Mouse (Mus musculus) ES-E14 (cell line): ENCODE measurements around the gene Cxcr5. TPM values are rescaled to one million over a fixed set of nuclear protein-coding genes. Genes with fewer than 3 reads are reported as not detected.
A peak's percentile ranks its signal among the peaks of the same experiment; 100 is the strongest.

ENCODE experiments used
- DNase-seq: peaks from one replicate; pipeline ENCODE4 v3.0.0-alpha.2; 2013; ENCODE audit warnings: low read depth, low spot score
- H3K27ac ChIP-seq: 2 replicates; pipeline ENCODE4 v1.5.1; 2012; ENCODE audit warnings: low read depth, mild to moderate bottlenecking, low read length, moderate library complexity, mixed read lengths; ENCODE audit not compliant: poor library complexity, insufficient read depth, severe bottlenecking
- H3K36me3 ChIP-seq: 2 replicates; pipeline ENCODE4 v1.6.1; 2012; ENCODE audit warnings: mild to moderate bottlenecking, low read length, moderate library complexity, mixed read lengths; ENCODE audit not compliant: control insufficient read depth, poor library complexity, insufficient read depth, severe bottlenecking
- H3K4me1 ChIP-seq, 2 experiments: fragments of 150-350 bp in 1 of 2; sonication (generic) in 1 of 2; 2 replicates each; pipeline ENCODE4 v1.6.1; 2012; ENCODE audit warnings: low read length in 2 of 2, mild to moderate bottlenecking in 1 of 2, mixed read lengths in 1 of 2; ENCODE audit not compliant: control insufficient read depth in 2 of 2, insufficient read depth in 2 of 2, poor library complexity in 1 of 2
- H3K4me3 ChIP-seq, 2 experiments: fragments of 150-350 bp in 1 of 2; sonication (generic) in 1 of 2; 2 replicates each; pipeline ENCODE4 v1.5.1; 2012; ENCODE audit warnings: low read length in 2 of 2, low read depth in 1 of 2, mild to moderate bottlenecking in 1 of 2, mixed read lengths in 1 of 2; ENCODE audit not compliant: insufficient read depth in 1 of 2, poor library complexity in 1 of 2, severe bottlenecking in 1 of 2
- H3K9ac ChIP-seq: 2 replicates; pipeline ENCODE4 v1.6.1; 2012; ENCODE audit warnings: low read depth, mild to moderate bottlenecking, low read length, mixed read lengths; ENCODE audit not compliant: poor library complexity, insufficient read depth, severe bottlenecking
- H3K9me3 ChIP-seq: fragments of 150-350 bp; sonication (generic); 2 replicates; pipeline ENCODE4 v1.6.1; 2012; ENCODE audit warnings: low read depth, mild to moderate bottlenecking, low read length; ENCODE audit not compliant: control insufficient read depth, insufficient read depth
- CHD2 ChIP-seq: IDR thresholded peaks from 2 replicates; pipeline ENCODE4 v1.6.1; 2014; ENCODE audit warnings: mild to moderate bottlenecking, low read depth, low read length, inconsistent platforms
- HCFC1 ChIP-seq: IDR thresholded peaks from 2 replicates; pipeline ENCODE4 v1.6.1; 2012; ENCODE audit warnings: low read length, inconsistent platforms, borderline replicate concordance; ENCODE audit not compliant: insufficient read depth
- MAFK ChIP-seq: IDR thresholded peaks from 2 replicates; pipeline ENCODE4 v1.6.1; 2014; ENCODE audit warnings: mild to moderate bottlenecking, low read depth, low read length, inconsistent platforms; ENCODE audit not compliant: insufficient read depth
- ZC3H11A ChIP-seq: IDR thresholded peaks from 2 replicates; pipeline ENCODE4 v1.6.1; 2012; ENCODE audit warnings: low read depth, mild to moderate bottlenecking, inconsistent platforms, low read length, borderline replicate concordance
- ZNF384 ChIP-seq: IDR thresholded peaks from 2 replicates; pipeline ENCODE4 v1.6.1; 2012; ENCODE audit warnings: low read depth, low read length, inconsistent platforms
- in situ Hi-C, 2 experiments: fragments of 600-800 bp; cut with MboI; formaldehyde crosslinking; loops; one replicate each; pipeline ENCODE4 v1.15.1; 2025; ENCODE audit warnings: low sequenced_read_pairs in 2 of 2, inconsistent platforms in 1 of 2; ENCODE audit not compliant: unreplicated experiment in 2 of 2
- total RNA-seq: library from RNA; depleted of rRNA; stranded (reverse); fragments of 300-350 nt; gene quantifications from 2 replicates; pipeline ENCODE4 v1.2.3, GENCODE M21; 2012

Gene Cxcr5
- total RNA-seq, 1 experiment: 0.31 TPM

GRCm38 (mm10) chr9:44602766-44603165, 41.1 kb upstream of the Cxcr5 start:
- Histone ChIP-seq H3K4me3 (0 out of 4 replicates have a peak overlapping the region, but pooled peaks of 1 of the 2 experiments have one; percentile 85), H3K9me3 (no peaks in the 10 kb centered on the region), H3K4me1 (peaks cover 5 to 21% of the 10 kb centered on the region in 2 experiments; a peak in 3 of 4 replicates), H3K36me3 (peaks cover 3% of the 10 kb centered on the region), H3K9ac (peak overlapping the region; percentile 34; the same call in 1 of the 2 replicates), H3K27ac (peak overlapping the region; percentile 23; the same call in 1 of the 2 replicates)
- in situ Hi-C loops: no loop called here
- DNase-seq: no peak
- TF ChIP-seq CHD2 (no peak), HCFC1 (no peak), MAFK (no peak), ZC3H11A (no peak)

- Histone ChIP-seq H3K9me3 (no peaks in the 10 kb centered on the region), H3K9ac (no peak overlapping the region), H3K27ac (no peak overlapping the region), H3K4me3 (no peak overlapping the region), H3K36me3 (no peaks in the 10 kb centered on the region), H3K4me1 (peaks cover 14 to 22% of the 10 kb centered on the region in 2 experiments)
- in situ Hi-C loops: no loop called here
- no peak for DNase-seq
- TF ChIP-seq ZNF384 (no peak), CHD2 (no peak), ZC3H11A (no peak), HCFC1 (no peak), MAFK (no peak)
Measured at GRCm38 (mm10) chr9:44600801-44601200, 39.1 kb upstream of the Cxcr5 start.

GRCm38 (mm10) chr9:44599616-44600015, 37.9 kb upstream of the Cxcr5 start:
- no peak for DNase-seq
- Histone ChIP-seq H3K9me3 (no peaks in the 10 kb centered on the region), H3K36me3 (no peaks in the 10 kb centered on the region), H3K9ac (no peak overlapping the region), H3K4me1 (peaks cover 14 to 24% of the 10 kb centered on the region in 2 experiments), H3K4me3 (peak overlapping the region in 1 of 2 experiments; percentile 58; a peak in 1 of 4 replicates), H3K27ac (peak overlapping the region; percentile 15; the same call in 1 of the 2 replicates)
- TF ChIP-seq ZC3H11A: no peak
- in situ Hi-C loops: no loop called here

- no peaks in the 10 kb centered on the region for H3K36me3 ChIP-seq
- TF ChIP-seq ZNF384: no peak
- TF ChIP-seq CHD2: 0 out of 2 replicates have a peak, but pooled peaks have one; percentile 25
- H3K9ac ChIP-seq: peak overlapping the region; percentile 23; the same call in 1 of the 2 replicates
- peak overlapping the region; percentile 13 to 58; a peak in 3 of 4 replicates for H3K4me3 ChIP-seq
- in situ Hi-C loops: no loop called here
- peaks cover 14 to 27% of the 10 kb centered on the region in 2 experiments for H3K4me1 ChIP-seq
- peak overlapping the region; percentile 26; the same call in 1 of the 2 replicates for H3K27ac ChIP-seq
- no peaks in the 10 kb centered on the region for H3K9me3 ChIP-seq
- no peak for DNase-seq
Measured at GRCm38 (mm10) chr9:44598899-44599495, 37.3 kb upstream of the Cxcr5 start.

- no peak overlapping the region for H3K4me3 ChIP-seq
- no peak for DNase-seq
- H3K9ac ChIP-seq: no peak overlapping the region
- TF ChIP-seq ZC3H11A (no peak), CHD2 (no peak), HCFC1 (no peak), ZNF384 (no peak), MAFK (no peak)
- in situ Hi-C loops: no loop called here
- H3K9me3 ChIP-seq: no peaks in the 10 kb centered on the region
- H3K27ac ChIP-seq: no peak overlapping the region
- no peaks in the 10 kb centered on the region for H3K36me3 ChIP-seq
- peaks cover 19 to 27% of the 10 kb centered on the region in 2 experiments for H3K4me1 ChIP-seq
Measured at GRCm38 (mm10) chr9:44597742-44598141, 36.1 kb upstream of the Cxcr5 start.
